ENCODE assay signal across 14 mouse cellular contexts in genomic region chr8:117881414-117881973, GRCm38 (mm10).
"Had no signal": no experiment of that assay in that cellular context is flagged by ENCODE, and none has a peak within 500 bp of the region (broad histone marks: within the 10 kb centered on the region; RNA-seq: fewer than 3 reads in every experiment).

No protein-coding gene starts in this region.

- H3K4me2 ChIP-seq: limb, embryonic 15.5 days; liver, embryonic 12.5 days; neural tube, embryonic 15.5 days had no signal

- H3K36me3 ChIP-seq: limb, embryonic 15.5 days; liver, embryonic 12.5 days; midbrain, embryonic 10.5 days; neural tube, embryonic 15.5 days had no signal

- ATAC-seq: hindbrain, postnatal 0 days; liver, embryonic 12.5 days; lung, postnatal 0 days had no signal

- H3K27me3 ChIP-seq: limb, embryonic 15.5 days; liver, embryonic 12.5 days; neural tube, embryonic 15.5 days had no signal

- H3K9me3 ChIP-seq: limb, embryonic 15.5 days; liver, embryonic 12.5 days; midbrain, embryonic 10.5 days; neural tube, embryonic 15.5 days had no signal

- H3K4me1 ChIP-seq: limb, embryonic 15.5 days; liver, embryonic 12.5 days; midbrain, embryonic 10.5 days; neural tube, embryonic 15.5 days had no signal

- DNase-seq: kidney, adult 11 months; kidney, adult 9 months; kidney, postnatal 36 days; lung, postnatal 36 days; midbrain, embryonic 14.5 days; thymus, postnatal 4 days had no signal

- H3K9ac ChIP-seq: limb, embryonic 15.5 days; liver, embryonic 12.5 days; neural tube, embryonic 15.5 days had no signal

- H3K27ac ChIP-seq: hindbrain, postnatal 0 days; kidney, postnatal 0 days; limb, embryonic 15.5 days; liver, embryonic 12.5 days; midbrain, embryonic 10.5 days; neural tube, embryonic 15.5 days had no signal

- H3K4me3 ChIP-seq: limb, embryonic 15.5 days; liver, embryonic 12.5 days; midbrain, embryonic 10.5 days; myocyte; neural tube, embryonic 15.5 days had no signal
